Mouse (Mus musculus) cerebellum, postnatal 25 days (tissue): ENCODE data around the gene Brix1.

Experiments used
- DNase-seq, 2 experiments: peaks; one replicate each; pipeline ENCODE4 v3.0.0; 2021; ENCODE audit warnings: mixed read lengths in 2 of 2

Brix1 gene

GRCm38 (mm10) chr15:10442275-10442674 is 43.5 kb downstream of the Brix1 start:
- DNase-seq: no peak

DNA sequence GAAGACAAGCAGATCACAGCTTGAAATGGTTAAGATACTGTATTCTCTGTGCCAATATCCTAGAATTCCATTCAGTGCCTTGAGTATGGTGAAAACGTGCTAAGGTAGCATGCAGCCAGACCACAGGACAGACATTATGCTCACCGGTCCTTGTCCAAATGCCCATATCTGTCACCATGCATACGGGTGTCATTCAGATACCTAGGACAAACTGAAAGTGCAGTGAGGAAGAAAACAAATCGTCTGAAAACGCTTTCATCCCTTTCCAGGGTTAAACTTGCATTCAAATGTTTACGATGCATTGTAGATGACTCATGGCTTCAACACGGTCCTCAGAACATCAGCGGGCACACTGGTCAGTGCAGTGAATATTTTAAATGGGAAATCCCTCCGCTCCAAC is 44.3 kb downstream of the Brix1 start:
- no peak for DNase-seq

DNA sequence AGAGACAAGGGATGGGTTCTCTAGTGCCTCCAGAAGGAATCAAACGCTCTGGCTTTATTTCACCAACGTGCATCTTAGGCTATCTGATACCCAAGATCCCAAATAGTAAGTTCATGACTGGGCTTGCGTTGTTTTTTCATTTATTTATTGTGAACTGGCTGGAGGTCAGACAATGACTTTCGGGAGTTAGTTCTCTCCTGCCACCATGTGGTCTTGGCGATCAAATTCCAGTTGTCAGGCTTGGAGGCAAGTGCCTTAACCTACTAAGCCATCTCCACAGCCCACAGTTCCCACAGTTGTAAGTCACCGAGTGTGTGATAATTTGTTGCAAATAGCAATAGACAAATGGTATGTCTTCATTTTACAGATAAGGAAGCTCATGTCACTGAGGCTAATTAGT is 45.8 kb downstream of the Brix1 start:
- DNase-seq: peak in 1 of 2 experiments; percentile 14

DNA sequence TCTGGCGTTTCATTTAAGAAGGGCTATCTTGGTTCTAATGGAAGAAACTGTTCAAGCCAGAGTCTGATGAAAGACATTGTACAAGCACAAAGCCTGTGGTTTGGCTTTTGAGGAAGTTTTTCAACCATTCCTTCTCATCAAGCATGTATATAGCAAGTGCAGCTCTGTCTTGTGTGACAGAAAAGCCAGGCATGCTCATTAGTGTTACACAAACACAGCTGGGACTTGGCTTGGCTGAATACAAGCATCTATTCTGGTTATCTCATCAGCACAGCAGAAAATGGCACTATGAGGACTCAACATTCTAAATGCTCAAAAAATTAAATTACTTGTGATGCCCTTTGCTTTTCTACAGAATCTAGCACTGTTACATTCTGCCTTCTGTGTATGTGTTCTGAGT is 48.9 kb downstream of the Brix1 start:
- DNase-seq: no peak

DNA sequence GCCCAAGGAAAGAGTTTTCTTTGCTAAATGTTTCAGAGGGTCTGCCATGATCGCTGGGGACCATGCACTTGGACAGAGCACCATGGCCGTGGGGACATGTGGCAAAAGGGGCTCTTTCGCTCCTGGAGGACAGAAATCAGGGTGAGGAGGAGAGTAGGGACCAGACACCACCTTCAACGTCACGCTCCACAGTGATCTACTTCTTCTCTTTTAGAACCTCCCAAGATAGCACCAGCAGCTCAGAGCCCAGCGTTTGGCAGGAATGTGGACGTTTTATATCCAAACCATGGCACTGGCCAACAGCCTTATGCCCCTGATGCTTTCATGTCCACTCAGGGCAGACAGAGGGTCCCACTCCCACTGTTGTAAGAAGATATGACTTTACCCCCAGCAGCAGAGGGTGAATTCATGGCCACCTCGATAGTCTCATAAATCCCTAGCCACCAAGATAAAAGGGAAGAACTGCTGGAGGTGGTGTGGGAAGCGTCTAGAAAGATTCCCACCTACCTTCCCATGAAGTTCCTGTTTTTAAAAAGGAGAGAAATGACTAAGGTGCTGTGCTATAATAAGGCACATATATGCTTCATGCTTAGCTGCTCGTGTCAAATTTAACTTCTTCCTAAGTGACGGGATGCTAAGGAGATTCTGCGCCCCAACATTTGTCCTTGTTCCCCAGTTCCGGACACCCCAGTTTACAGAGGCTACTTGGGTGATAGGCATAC is 59.0 kb downstream of the Brix1 start:
- no peak for DNase-seq

GRCm38 (mm10) chr15:10426124-10426523 is 59.6 kb downstream of the Brix1 start:
- DNase-seq: no peak
